Mouse (Mus musculus) B cell, adult 67 days (primary cell): ENCODE measurements around the gene Gm15557. TPM values are rescaled to one million over a fixed set of nuclear protein-coding genes. Genes with fewer than 3 reads are reported as not detected.

Experiments
- total RNA-seq, 2 experiments: library from RNA; stranded (reverse); gene quantifications; 4 replicates each; pipeline ENCODE4 v1.2.4; 2023

Gm15557 gene
- total RNA-seq: not detected

DNA sequence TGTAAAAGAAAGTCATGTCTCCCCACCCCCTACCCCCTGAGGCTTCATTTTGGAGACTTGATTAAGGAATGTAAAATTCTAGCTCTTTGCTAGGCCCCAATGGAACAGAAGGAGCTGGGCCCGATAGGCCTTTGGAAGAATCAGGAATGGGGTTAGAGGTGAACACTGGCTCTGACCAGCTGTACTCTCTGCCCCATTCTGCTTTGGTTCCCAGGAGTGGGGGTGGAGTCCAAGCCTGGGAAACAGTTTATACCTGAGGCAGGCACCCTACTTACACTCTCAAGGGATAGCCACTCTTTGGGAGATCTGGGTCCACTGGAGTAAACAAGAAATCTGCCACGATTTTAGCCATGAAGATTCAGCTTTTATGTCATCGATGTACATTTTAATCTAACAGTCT lies at the start of gene Gm15557:
Gene Gm15557, plus strand, starts transcription at position 48 of the 400 bp plus-strand sequence.

GRCm38 (mm10) chr2:155929531-155930442 lies 10.7 kb upstream of the Gm15557 start, which contains the start of gene Uqcc1:
Uqcc1 (minus strand) TSS chr2:155930310.

GRCm38 (mm10) chr2:155945124-155945523 lies 4.6 kb downstream of the Gm15557 start, which contains the start of gene Gdf5:
Gdf5 (minus strand) TSS chr2:155945367.

DNA sequence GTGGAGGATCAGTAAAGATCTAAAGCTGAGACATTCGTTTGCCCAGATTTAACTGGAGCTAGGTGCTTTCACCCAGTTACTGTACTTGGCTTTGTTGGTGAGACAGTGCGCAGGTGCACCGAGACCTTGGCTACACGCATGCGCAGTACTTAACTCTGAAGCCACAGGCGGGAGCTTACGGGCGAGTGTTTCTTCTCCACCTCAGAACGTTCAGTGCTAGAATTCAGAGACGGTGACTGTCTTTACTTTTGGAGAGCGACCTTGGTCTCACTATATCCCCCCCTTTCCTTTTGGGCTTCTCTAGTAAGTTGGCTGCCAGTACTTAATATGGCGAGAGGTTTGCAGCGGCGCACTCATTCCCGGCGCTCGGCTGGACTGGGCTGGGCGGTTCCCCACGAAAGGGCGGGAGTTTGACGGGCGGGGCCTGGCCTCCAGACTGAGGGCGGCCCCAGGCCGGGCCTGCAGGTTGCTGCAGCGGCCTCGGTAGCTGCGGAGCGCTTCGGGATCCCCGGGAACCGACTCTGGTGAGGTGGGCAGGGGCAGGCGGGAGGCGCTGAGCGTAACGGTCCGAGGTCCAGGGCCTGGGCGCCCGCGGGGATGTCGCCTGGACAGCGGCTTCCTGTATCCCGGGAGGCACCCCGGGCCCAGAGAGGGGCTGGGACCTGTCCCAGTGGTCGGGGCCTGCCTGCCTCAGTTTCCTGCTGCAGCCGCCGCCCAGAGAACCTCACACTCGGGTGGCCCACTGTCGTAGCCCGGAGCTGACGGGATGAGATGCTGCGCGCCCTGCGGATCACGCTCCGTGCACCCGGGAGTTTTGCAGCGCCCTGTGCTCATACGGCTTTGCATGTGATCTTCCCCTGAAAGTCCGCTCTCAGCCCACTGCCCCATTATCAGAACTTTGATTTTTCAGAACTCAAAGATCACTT lies 15.9 kb downstream of the Gm15557 start, which contains the start of gene Cep250:
Gene Cep250, plus strand, starts transcription at position 325 of the 926 bp plus-strand sequence.

Other genes starting within 250 kb of the Gm15557 start
- gene Trpc4ap, start 248.3 kb upstream of the Gm15557 start, total RNA-seq: 100 to 1,000 TPM; 175 to 198 TPM
- gene Edem2, start 211.3 kb upstream of the Gm15557 start, total RNA-seq: 10 to 100 TPM; 37.2 to 39.6 TPM
- not detected for gene Gm17581, start 204.9 kb upstream of the Gm15557 start, total RNA-seq
- gene Procr, start 189.6 kb upstream of the Gm15557 start, total RNA-seq: not detected
- gene Mmp24, start 165.4 kb upstream of the Gm15557 start, total RNA-seq: not detected
- 10 to 100 TPM; 25.9 to 27.2 TPM for gene BC029722, start 121.3 kb upstream of the Gm15557 start, total RNA-seq
- gene Eif6, start 113.8 kb upstream of the Gm15557 start, total RNA-seq: 100 to 1,000 TPM in 1 of 2 experiments, 10 to 100 TPM in 1; 84.4 to 126 TPM
- not detected for gene Fam83c, start 105.9 kb upstream of the Gm15557 start, total RNA-seq
- 10 to 100 TPM; 35.4 to 40.9 TPM for gene Uqcc1, start 10.4 kb upstream of the Gm15557 start, total RNA-seq
- gene Gdf5, start 4.6 kb downstream of the Gm15557 start, total RNA-seq: not detected
- 10 to 100 TPM; 65.6 to 75.0 TPM for gene Cep250, start 15.7 kb downstream of the Gm15557 start, total RNA-seq
- 1 to 10 TPM in 1 of 2 experiments, under 1 TPM in 1; 0.78 to 1.7 TPM for gene 6430550D23Rik, start 67.2 kb downstream of the Gm15557 start, total RNA-seq
- gene Ergic3, start 67.3 kb downstream of the Gm15557 start, total RNA-seq: 100 to 1,000 TPM in 1 of 2 experiments, 10 to 100 TPM in 1; 89.9 to 105 TPM
- gene Fer1l4, start 112.2 kb downstream of the Gm15557 start, total RNA-seq: not detected
- gene Spag4, start 124.4 kb downstream of the Gm15557 start, total RNA-seq: 1 to 10 TPM; 4.9 to 5.0 TPM
- gene Cpne1, start 171.2 kb downstream of the Gm15557 start, total RNA-seq: 10 to 100 TPM; 68.4 to 75.3 TPM
- gene Rbm12, start 171.2 kb downstream of the Gm15557 start, total RNA-seq: 10 to 100 TPM; 36.8 to 44.8 TPM
- 10 to 100 TPM; 28.3 to 34.8 TPM for gene Gm28036, start 186.4 kb downstream of the Gm15557 start, total RNA-seq
- 10 to 100 TPM; 64.2 to 91.4 TPM for gene Romo1, start 203.3 kb downstream of the Gm15557 start, total RNA-seq
- 10 to 100 TPM; 38.8 to 40.7 TPM for gene Nfs1, start 203.5 kb downstream of the Gm15557 start, total RNA-seq
- 1,000 to 10,000 TPM; 1,897 to 2,007 TPM for gene Rbm39, start 239.5 kb downstream of the Gm15557 start, total RNA-seq